In the genomic region with DNA sequence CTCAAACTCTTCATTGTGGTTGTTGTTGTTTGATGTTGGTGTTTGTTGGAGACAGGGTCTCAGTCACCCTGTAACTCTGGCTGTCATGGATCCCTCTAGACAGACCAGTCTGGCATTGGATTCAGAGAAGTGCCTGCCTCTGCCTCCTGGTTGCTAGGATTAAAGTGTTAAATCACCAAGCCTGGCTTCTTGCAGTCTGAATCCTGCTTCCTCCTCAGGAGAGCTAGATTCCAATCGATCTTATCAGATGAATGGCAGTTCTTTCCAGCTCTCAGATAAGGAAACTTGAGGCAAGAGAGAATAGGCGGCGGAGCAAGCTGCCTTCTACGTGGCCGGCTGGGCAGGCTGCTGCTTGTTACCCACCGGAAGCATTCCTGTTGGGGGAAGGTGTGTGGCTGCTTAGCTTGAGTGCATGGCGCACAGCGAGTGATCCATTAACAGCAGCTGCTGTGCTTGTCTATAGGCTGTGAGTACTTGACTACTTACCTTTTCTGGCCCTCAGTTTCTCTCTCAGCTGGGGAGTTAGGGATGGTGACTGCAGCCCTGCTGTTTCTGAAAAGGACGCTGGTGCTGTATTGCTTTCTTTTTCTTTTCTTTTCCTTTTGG, we compare ENCODE assay signal across 9 mouse cellular contexts. TPM values are rescaled to one million over a fixed set of nuclear protein-coding genes. Genes with fewer than 3 reads are reported as not detected.
A peak's percentile ranks its signal among the peaks of the same experiment; 100 is the strongest.
DNase-seq lines count a peak whose midpoint lies in the region; ATAC-seq and TF ChIP-seq lines count a peak whose summit lies in the region.
"Had no signal": no experiment of that assay in that cellular context is flagged by ENCODE, and none has a peak within 500 bp of the region (broad histone marks: within the 10 kb centered on the region; RNA-seq: fewer than 3 reads in every experiment).

No protein-coding gene starts in this region.

- intact Hi-C loops in heart, postnatal 36 days (cut with DNase I) = no loop called here

- peaks cover 60% of the 10 kb centered on the region for H3K4me1 ChIP-seq in heart, embryonic 15.5 days (replicated peaks)
- H3K4me1 ChIP-seq in testis, adult 2 months (ENCODE audit: control insufficient read depth, insufficient read depth, low read length) = peaks cover 14% of the 10 kb centered on the region
- H3K4me1 ChIP-seq in limb, embryonic 10.5 days = peaks cover 62% of the 10 kb centered on the region
- peaks cover 26% of the 10 kb centered on the region for H3K4me1 ChIP-seq in forebrain, embryonic 16.5 days (replicated peaks; ENCODE audit: control insufficient read depth, insufficient read depth, low read length)

- WGBS in heart, embryonic 15.5 days = 31% methylated on average over 9 of the region's 9 CpGs
- 35% methylated on average over 9 of the region's 9 CpGs for WGBS in limb, embryonic 10.5 days
- 58% methylated on average over 9 of the region's 9 CpGs for WGBS in forebrain, embryonic 16.5 days

- no peaks in the 10 kb centered on the region for H3K27me3 ChIP-seq in heart, embryonic 15.5 days
- H3K27me3 ChIP-seq in testis, adult 2 months (ENCODE audit: control insufficient read depth, insufficient read depth, low read length) = no peaks in the 10 kb centered on the region
- H3K27me3 ChIP-seq in limb, embryonic 10.5 days (ENCODE audit: low read depth, poor library complexity, severe bottlenecking) = peaks cover 27% of the 10 kb centered on the region
- H3K27me3 ChIP-seq in forebrain, embryonic 16.5 days (replicated peaks; ENCODE audit: control insufficient read depth, insufficient read depth, low read length) = no peaks in the 10 kb centered on the region
- H3K27me3 ChIP-seq: Patski had no signal

- H3K27ac ChIP-seq in heart, embryonic 15.5 days = peak overlapping the region; percentile 59
- H3K27ac ChIP-seq in testis, adult 2 months (ENCODE audit: control insufficient read depth, insufficient read depth, low read depth, low read length) = peak overlapping the region; percentile 46
- peak overlapping the region; percentile 48 for H3K27ac ChIP-seq in limb, embryonic 10.5 days
- H3K27ac ChIP-seq in forebrain, embryonic 16.5 days (ENCODE audit: low read length) = no peak overlapping the region

- no peak overlapping the region for H3K4me3 ChIP-seq in heart, embryonic 15.5 days
- H3K4me3 ChIP-seq in testis, adult 2 months (ENCODE audit: control insufficient read depth, low read depth, low read length) = peak overlapping the region; percentile 69
- H3K4me3 ChIP-seq in limb, embryonic 10.5 days = no peak overlapping the region
- H3K4me3 ChIP-seq in forebrain, embryonic 16.5 days (replicated peaks; ENCODE audit: low read length) = no peak overlapping the region

- no peak for TF ChIP-seq CTCF in testis, adult 2 months (IDR thresholded peaks at IDR 0.05; ENCODE audit: control insufficient read depth, insufficient read depth, insufficient replicate concordance, low read depth, low read length)

- ATAC-seq in heart, embryonic 15.5 days (replicated peaks; ENCODE audit: insufficient number of reproducible peaks, insufficient read depth, low FRiP score, low read depth) = no peak
- no peak for ATAC-seq in forebrain, embryonic 16.5 days
- ATAC-seq in megakaryocyte progenitor cell, adult 5-6 weeks (replicated peaks; ENCODE audit: poor library complexity) = no peak
- ATAC-seq: Patski had no signal

- no peak for TF ChIP-seq POLR2A in testis, adult 2 months (IDR thresholded peaks at IDR 0.05; ENCODE audit: control insufficient read depth, low read depth, low read length)

- H3K4me2 ChIP-seq in heart, embryonic 15.5 days = 0 out of 2 replicates have a peak overlapping the region, but pooled peaks have one; percentile 28
- no peak overlapping the region for H3K4me2 ChIP-seq in forebrain, embryonic 16.5 days (ENCODE audit: low read length)

- 0 out of 2 replicates have a peak overlapping the region, but pooled peaks have one; percentile 11 for H3K9ac ChIP-seq in heart, embryonic 15.5 days
- no peak overlapping the region for H3K9ac ChIP-seq in forebrain, embryonic 16.5 days (replicated peaks; ENCODE audit: low read depth, low read length)

- DNase-seq in heart, postnatal 36 days = no peak
- DNase-seq in testis, postnatal 14 days (ENCODE audit: low spot score) = no peak
- no peak for DNase-seq in limb, embryonic 10.5 days (ENCODE audit: low spot score)
- no peak for DNase-seq in ovary, postnatal 10 days (ENCODE audit: low spot score)

- peaks cover 11% of the 10 kb centered on the region for H3K36me3 ChIP-seq in heart, embryonic 15.5 days
- H3K36me3 ChIP-seq in testis, adult 2 months (ENCODE audit: control insufficient read depth, insufficient read depth, low read length) = peaks cover 6% of the 10 kb centered on the region
- no peaks in the 10 kb centered on the region for H3K36me3 ChIP-seq in limb, embryonic 10.5 days
- peaks cover 7% of the 10 kb centered on the region; the same call in 1 of the 2 replicates for H3K36me3 ChIP-seq in forebrain, embryonic 16.5 days (ENCODE audit: control insufficient read depth, insufficient read depth)

- H3K9me3 ChIP-seq in heart, embryonic 15.5 days (replicated peaks) = no peaks in the 10 kb centered on the region
- H3K9me3 ChIP-seq in limb, embryonic 10.5 days (replicated peaks) = no peaks in the 10 kb centered on the region
- no peaks in the 10 kb centered on the region for H3K9me3 ChIP-seq in forebrain, embryonic 16.5 days (ENCODE audit: control insufficient read depth, low read length)

RNA-seq across cellular contexts. Expression of gene Pik3ip1, which starts 4.6 kb away (rescaled TPM):
- 35.1 and 36.1 TPM in 2 replicates for polyA plus RNA-seq in heart, embryonic 15.5 days (2015; fragmentation: Nextera tagmentation; extraction: Ambion mirVana)
- 10 to 100 TPM; 49.4 to 66.2 TPM for total RNA-seq in heart, postnatal 36 days (2021)
- 146 and 160 TPM in 2 replicates for polyA plus RNA-seq in testis, adult 2 months (2012; rRNA removed)
- polyA plus RNA-seq in limb, embryonic 10.5 days (2016; fragmentation: Nextera tagmentation; extraction: Ambion mirVana) = 5.9 and 8.5 TPM in 2 replicates
- polyA plus RNA-seq in forebrain, embryonic 16.5 days (2015; fragmentation: Nextera tagmentation; extraction: Ambion mirVana) = 36.1 and 41.8 TPM in 2 replicates
- 16.6 and 20.1 TPM in 2 replicates for total RNA-seq in megakaryocyte progenitor cell, adult 5-6 weeks (2015)
- 32.9 and 55.1 TPM in 2 replicates for total RNA-seq in megakaryocyte progenitor cell, adult 5-6 weeks (2017)

RNA-seq across cellular contexts. Expression of gene Patz1, which starts 46.1 kb away (rescaled TPM):
- 20.0 and 32.0 TPM in 2 replicates for polyA plus RNA-seq in heart, embryonic 15.5 days (2015; fragmentation: Nextera tagmentation; extraction: Ambion mirVana)
- 10 to 100 TPM; 24.9 to 31.0 TPM for total RNA-seq in heart, postnatal 36 days (2021)
- 4.9 and 5.8 TPM in 2 replicates for polyA plus RNA-seq in testis, adult 2 months (2012; rRNA removed)
- 80.2 and 81.7 TPM in 2 replicates for polyA plus RNA-seq in limb, embryonic 10.5 days (2016; fragmentation: Nextera tagmentation; extraction: Ambion mirVana)
- polyA plus RNA-seq in forebrain, embryonic 16.5 days (2015; fragmentation: Nextera tagmentation; extraction: Ambion mirVana) = 56.6 and 58.2 TPM in 2 replicates
- 69.4 and 77.3 TPM in 2 replicates for total RNA-seq in megakaryocyte progenitor cell, adult 5-6 weeks (2015)
- total RNA-seq in megakaryocyte progenitor cell, adult 5-6 weeks (2017) = 66.4 and 72.5 TPM in 2 replicates
